Comparison of ENCODE assay signal across 10 mouse cellular contexts in the genomic region with DNA sequence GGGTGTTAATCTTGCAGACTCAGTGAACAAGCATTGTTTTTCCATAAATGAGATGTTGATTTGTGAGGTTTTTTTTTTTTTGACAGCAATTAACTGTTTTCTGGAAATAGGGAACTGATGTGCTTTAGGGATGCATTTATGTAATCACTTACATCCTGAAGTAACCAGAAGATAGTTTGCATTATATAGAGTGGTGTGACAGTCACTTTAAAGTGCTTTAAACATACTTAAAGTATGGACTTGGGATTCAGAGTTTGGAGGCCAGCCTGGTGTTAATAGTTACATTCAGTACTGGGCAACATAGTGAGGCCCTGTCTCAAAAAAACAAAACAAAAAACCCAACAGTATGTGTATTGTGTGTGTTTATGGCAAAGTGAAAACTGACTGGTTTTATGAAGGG. TPM values are rescaled to one million over a fixed set of nuclear protein-coding genes. Genes with fewer than 3 reads are reported as not detected.
DNase-seq lines count a peak whose midpoint lies in the region; ATAC-seq lines count a peak whose summit lies in the region.
"Had no signal": no experiment of that assay in that cellular context is flagged by ENCODE, and none has a peak within 500 bp of the region (broad histone marks: within the 10 kb centered on the region; RNA-seq: fewer than 3 reads in every experiment).

No protein-coding gene starts in this region.

- no peaks in the 10 kb centered on the region for H3K27me3 ChIP-seq in megakaryocyte, embryonic 14.5 days (replicated peaks)
- H3K27me3 ChIP-seq in forebrain, embryonic 14.5 days (replicated peaks; ENCODE audit: control insufficient read depth, insufficient read depth, low read length): no peaks in the 10 kb centered on the region
- no peaks in the 10 kb centered on the region for H3K27me3 ChIP-seq in limb, embryonic 15.5 days
- H3K27me3 ChIP-seq in stomach, embryonic 16.5 days (ENCODE audit: control insufficient read depth, insufficient read depth, low read length): no peaks in the 10 kb centered on the region

- no peak for DNase-seq in forebrain, embryonic 14.5 days (ENCODE audit: low spot score)
- DNase-seq in frontal cortex, postnatal 14 days (ENCODE audit: low spot score in 2 of 2): no peak
- no peak for DNase-seq in layer of hippocampus, adult 9-11 months
- no peak for DNase-seq in lung, postnatal 25 days (ENCODE audit: low spot score)

- peak overlapping the region; percentile 71 for H3K4me2 ChIP-seq in forebrain, embryonic 14.5 days (ENCODE audit: low read length)
- H3K4me2 ChIP-seq in limb, embryonic 15.5 days: peak overlapping the region; percentile 45
- peak overlapping the region; percentile 77 for H3K4me2 ChIP-seq in stomach, embryonic 16.5 days (ENCODE audit: low read depth, low read length)

- no peak for ATAC-seq in megakaryocyte, adult 5-6 weeks (ENCODE audit: poor library complexity, severe bottlenecking)
- ATAC-seq in forebrain, embryonic 14.5 days: no peak
- ATAC-seq in limb, embryonic 15.5 days (ENCODE audit: insufficient number of reproducible peaks, low FRiP score, low TSS enrichment, low read depth): no peak
- ATAC-seq in stomach, embryonic 16.5 days (ENCODE audit: insufficient read depth, low FRiP score): no peak

- peak overlapping the region; percentile 95 for H3K4me3 ChIP-seq in megakaryocyte, embryonic 14.5 days (replicated peaks)
- H3K4me3 ChIP-seq in forebrain, embryonic 14.5 days (ENCODE audit: low read depth, low read length): peak overlapping the region; percentile 83
- H3K4me3 ChIP-seq in limb, embryonic 15.5 days: peak overlapping the region; percentile 82
- peak overlapping the region; percentile 91 for H3K4me3 ChIP-seq in stomach, embryonic 16.5 days (replicated peaks; ENCODE audit: low read length)

- no peak overlapping the region for H3K27ac ChIP-seq in forebrain, embryonic 14.5 days (ENCODE audit: low read depth, low read length)
- H3K27ac ChIP-seq in limb, embryonic 15.5 days: no peak overlapping the region; the same call in 1 of the 2 replicates
- no peak overlapping the region for H3K27ac ChIP-seq in stomach, embryonic 16.5 days (ENCODE audit: low read length)

- H3K9ac ChIP-seq in forebrain, embryonic 14.5 days (ENCODE audit: low read length): peak overlapping the region; percentile 41; the same call in 1 of the 2 replicates
- peak overlapping the region; percentile 95 for H3K9ac ChIP-seq in limb, embryonic 15.5 days
- H3K9ac ChIP-seq in stomach, embryonic 16.5 days (ENCODE audit: low read length): no peak overlapping the region

- H3K36me3 ChIP-seq in megakaryocyte, embryonic 14.5 days (replicated peaks; ENCODE audit: low read length): peaks cover 66% of the 10 kb centered on the region
- H3K36me3 ChIP-seq in forebrain, embryonic 14.5 days (ENCODE audit: control insufficient read depth, insufficient read depth, low read length): peaks cover 32% of the 10 kb centered on the region
- peaks cover 31% of the 10 kb centered on the region for H3K36me3 ChIP-seq in limb, embryonic 15.5 days
- H3K36me3 ChIP-seq in stomach, embryonic 16.5 days (ENCODE audit: control insufficient read depth, insufficient read depth, low read length): peaks cover 25% of the 10 kb centered on the region

- peaks cover 20% of the 10 kb centered on the region for H3K4me1 ChIP-seq in megakaryocyte, embryonic 14.5 days
- peaks cover 14% of the 10 kb centered on the region for H3K4me1 ChIP-seq in forebrain, embryonic 14.5 days (ENCODE audit: control insufficient read depth, insufficient read depth, low read length)
- peaks cover 7% of the 10 kb centered on the region; the same call in 1 of the 2 replicates for H3K4me1 ChIP-seq in limb, embryonic 15.5 days
- peaks cover 6% of the 10 kb centered on the region; the same call in 1 of the 2 replicates for H3K4me1 ChIP-seq in stomach, embryonic 16.5 days (ENCODE audit: control insufficient read depth, insufficient read depth, low read length)

- H3K9me3 ChIP-seq in megakaryocyte, embryonic 14.5 days: no peaks in the 10 kb centered on the region
- H3K9me3 ChIP-seq in forebrain, embryonic 14.5 days (replicated peaks; ENCODE audit: control insufficient read depth, low read length): no peaks in the 10 kb centered on the region
- no peaks in the 10 kb centered on the region for H3K9me3 ChIP-seq in limb, embryonic 15.5 days
- H3K9me3 ChIP-seq in stomach, embryonic 16.5 days (replicated peaks; ENCODE audit: control insufficient read depth, low read length): no peaks in the 10 kb centered on the region

RNA-seq across cellular contexts. Expression of gene Pcbp2, which starts 1.4 kb away (rescaled TPM):
- polyA plus RNA-seq in megakaryocyte, embryonic 14.5 days (2012; ENCODE audit: insufficient read depth, low replicate concordance): 254 and 404 TPM in 2 replicates
- total RNA-seq in megakaryocyte, adult 5-6 weeks (2015): 705 and 801 TPM in 2 replicates
- total RNA-seq in megakaryocyte, adult 5-6 weeks (2017): 156 and 205 TPM in 2 replicates
- polyA plus RNA-seq in forebrain, embryonic 14.5 days (2014; fragmentation: Nextera tagmentation; extraction: Ambion mirVana): 187 and 226 TPM in 2 replicates
- 201 and 221 TPM in 2 replicates for polyA plus RNA-seq in limb, embryonic 15.5 days (2015; fragmentation: Nextera tagmentation; extraction: Ambion mirVana)
- 166 TPM in 2 replicates for polyA plus RNA-seq in stomach, embryonic 16.5 days (2015; fragmentation: Nextera tagmentation; extraction: Ambion mirVana)

RNA-seq across cellular contexts. Expression of gene Prr13, which starts 12.9 kb away (rescaled TPM):
- 978 and 1,945 TPM in 2 replicates for polyA plus RNA-seq in megakaryocyte, embryonic 14.5 days (2012; ENCODE audit: insufficient read depth, low replicate concordance)
- total RNA-seq in megakaryocyte, adult 5-6 weeks (2015): 306 and 344 TPM in 2 replicates
- 197 and 215 TPM in 2 replicates for total RNA-seq in megakaryocyte, adult 5-6 weeks (2017)
- polyA plus RNA-seq in forebrain, embryonic 14.5 days (2014; fragmentation: Nextera tagmentation; extraction: Ambion mirVana): 103 and 116 TPM in 2 replicates
- polyA plus RNA-seq in limb, embryonic 15.5 days (2015; fragmentation: Nextera tagmentation; extraction: Ambion mirVana): 72.0 and 78.8 TPM in 2 replicates
- polyA plus RNA-seq in stomach, embryonic 16.5 days (2015; fragmentation: Nextera tagmentation; extraction: Ambion mirVana): 131 and 157 TPM in 2 replicates

RNA-seq across cellular contexts. Expression of gene Amhr2, which starts 26.6 kb away (rescaled TPM):
- 0.37 TPM in 1 of 2 replicates, not detected in the other for polyA plus RNA-seq in megakaryocyte, embryonic 14.5 days (2012; ENCODE audit: insufficient read depth, low replicate concordance)
- not detected in 2 replicates for total RNA-seq in megakaryocyte, adult 5-6 weeks (2015)
- not detected in 2 replicates for total RNA-seq in megakaryocyte, adult 5-6 weeks (2017)
- polyA plus RNA-seq in forebrain, embryonic 14.5 days (2014; fragmentation: Nextera tagmentation; extraction: Ambion mirVana): 0.11 and 0.25 TPM in 2 replicates
- 1.0 and 2.6 TPM in 2 replicates for polyA plus RNA-seq in limb, embryonic 15.5 days (2015; fragmentation: Nextera tagmentation; extraction: Ambion mirVana)
- 0.68 and 2.5 TPM in 2 replicates for polyA plus RNA-seq in stomach, embryonic 16.5 days (2015; fragmentation: Nextera tagmentation; extraction: Ambion mirVana)

RNA-seq across cellular contexts. Expression of gene Gm10337, which starts 31.8 kb away (rescaled TPM):
- not detected in 2 replicates for polyA plus RNA-seq in megakaryocyte, embryonic 14.5 days (2012; ENCODE audit: insufficient read depth, low replicate concordance)
- not detected in 2 replicates for total RNA-seq in megakaryocyte, adult 5-6 weeks (2015)
- total RNA-seq in megakaryocyte, adult 5-6 weeks (2017): not detected in 2 replicates
- 13.4 TPM in 1 of 2 replicates, not detected in the other for polyA plus RNA-seq in forebrain, embryonic 14.5 days (2014; fragmentation: Nextera tagmentation; extraction: Ambion mirVana)
- 3.6 and 7.7 TPM in 2 replicates for polyA plus RNA-seq in limb, embryonic 15.5 days (2015; fragmentation: Nextera tagmentation; extraction: Ambion mirVana)
- polyA plus RNA-seq in stomach, embryonic 16.5 days (2015; fragmentation: Nextera tagmentation; extraction: Ambion mirVana): not detected in 2 replicates
- total RNA-seq: adrenal gland, postnatal 36 days had no signal
- polyA plus RNA-seq: gonadal fat pad, adult 2 months had no signal

RNA-seq across cellular contexts. Expression of gene Map3k12, which starts 45.1 kb away (rescaled TPM):
- polyA plus RNA-seq in megakaryocyte, embryonic 14.5 days (2012; ENCODE audit: insufficient read depth, low replicate concordance): 2.3 and 5.9 TPM in 2 replicates
- 0.09 and 0.27 TPM in 2 replicates for total RNA-seq in megakaryocyte, adult 5-6 weeks (2015)
- 0.33 and 0.85 TPM in 2 replicates for total RNA-seq in megakaryocyte, adult 5-6 weeks (2017)
- 28.6 and 36.9 TPM in 2 replicates for polyA plus RNA-seq in forebrain, embryonic 14.5 days (2014; fragmentation: Nextera tagmentation; extraction: Ambion mirVana)
- 16.7 and 17.9 TPM in 2 replicates for polyA plus RNA-seq in limb, embryonic 15.5 days (2015; fragmentation: Nextera tagmentation; extraction: Ambion mirVana)
- 14.3 and 15.1 TPM in 2 replicates for polyA plus RNA-seq in stomach, embryonic 16.5 days (2015; fragmentation: Nextera tagmentation; extraction: Ambion mirVana)
